Mouse (Mus musculus): ENCODE data around the gene Ppfia2.

DNA sequence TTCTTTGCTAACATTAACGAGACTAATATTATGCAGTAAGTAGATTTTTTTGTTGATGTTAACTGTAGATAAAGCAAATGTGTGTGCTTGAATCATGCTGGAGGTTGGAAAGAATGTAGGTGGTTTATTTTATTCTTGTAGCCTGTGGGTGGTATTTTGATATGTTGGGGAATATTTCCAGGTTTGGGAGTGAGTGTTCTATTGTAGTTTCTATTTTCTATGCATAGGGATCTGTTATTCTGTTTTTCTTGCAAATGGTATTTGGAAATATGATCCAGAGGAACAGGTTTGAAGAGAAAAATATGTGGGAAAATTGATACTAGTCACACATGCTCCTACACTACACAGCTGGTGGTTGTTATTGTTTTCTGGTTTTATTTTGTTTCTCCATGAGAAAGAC lies 120.8 kb downstream of the Ppfia2 start:
- TF ChIP-seq CTCF (IDR thresholded peaks at IDR 0.05; ENCODE audit: extremely low read depth, insufficient read depth, insufficient read length, insufficient replicate concordance) = no peak
- no peak for TF ChIP-seq POLR2A (IDR thresholded peaks at IDR 0.05; ENCODE audit: low read depth, low read length)

All from spleen, adult 2 months (tissue).